Mouse (Mus musculus): ENCODE results near the gene Cxcl17. TPM values are rescaled to one million over a fixed set of nuclear protein-coding genes. Genes with fewer than 3 reads are reported as not detected.

The Cxcl17 gene
- polyA plus RNA-seq, 1 experiment = 0.06 TPM

DNA sequence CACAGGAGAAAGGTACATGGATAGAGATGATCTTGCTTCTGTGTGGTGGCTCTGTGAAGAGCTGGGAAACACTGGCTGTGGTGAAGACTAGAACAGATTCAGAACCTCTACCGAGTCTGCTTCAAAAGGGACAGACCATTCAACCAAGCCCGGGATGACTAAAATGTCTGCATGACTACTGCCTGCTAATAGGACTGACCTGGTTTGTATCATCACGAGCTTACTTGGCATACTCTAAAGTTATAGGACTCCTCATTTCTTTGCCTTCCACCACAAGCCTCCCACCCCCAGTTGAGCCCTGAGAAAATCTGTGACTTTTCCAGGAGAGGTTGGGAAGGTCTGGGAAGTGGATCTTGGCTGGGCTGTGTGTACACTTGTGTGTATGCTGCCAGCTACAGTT is 825 bp downstream of the Cxcl17 start:
- no peak overlapping the region for H3K4me2 ChIP-seq (ENCODE audit: low read depth)
- TF ChIP-seq E2F4 (IDR thresholded peaks at IDR 0.05; ENCODE audit: insufficient read depth) (no peak), CEBPB (IDR thresholded peaks at IDR 0.05; ENCODE audit: insufficient read depth, poor library complexity, severe bottlenecking) (no peak), TCF3 (IDR thresholded peaks at IDR 0.05; ENCODE audit: insufficient read length, low read depth) (no peak), MYOG (IDR thresholded peaks at IDR 0.05; ENCODE audit: control insufficient read depth in 1 of 3, insufficient read depth in 1 of 3, insufficient read length in 2 of 3, low read depth in 2 of 3) (no peak), MAX (IDR thresholded peaks at IDR 0.05; ENCODE audit: low read depth) (no peak), MYOD1 (IDR thresholded peaks at IDR 0.05; ENCODE audit: control insufficient read depth in 1 of 3, insufficient read length in 2 of 3, low read depth in 2 of 3) (no peak), POLR2AphosphoS2 (IDR thresholded peaks at IDR 0.05; ENCODE audit: insufficient read length, low read depth) (no peak), REST (IDR thresholded peaks at IDR 0.05; ENCODE audit: insufficient read depth, insufficient read length) (no peak), SRF (IDR thresholded peaks at IDR 0.05; ENCODE audit: control insufficient read depth, insufficient read length, low read depth) (no peak), POLR2A (IDR thresholded peaks at IDR 0.05; ENCODE audit: insufficient read length, low read depth) (no peak), TCF12 (IDR thresholded peaks at IDR 0.05; ENCODE audit: insufficient read depth, poor library complexity, severe bottlenecking) (no peak), USF1 (IDR thresholded peaks at IDR 0.05; ENCODE audit: low read depth) (no peak)
- no peak overlapping the region for H3K4me3 ChIP-seq

GRCm38 (mm10) chr7:25410969-25411615 is 1.6 kb downstream of the Cxcl17 start:
- Histone ChIP-seq H3K79me2 (ENCODE audit: control insufficient read depth, insufficient read depth) (no peaks in the 10 kb centered on the region), H3K27me3 (ENCODE audit: control insufficient read depth, insufficient read depth, insufficient read length) (no peaks in the 10 kb centered on the region), H3K4me3 (no peak overlapping the region), H3K4me2 (ENCODE audit: low read depth) (no peak overlapping the region), H3K36me3 (ENCODE audit: control insufficient read depth, insufficient read depth) (no peaks in the 10 kb centered on the region), H3ac (ENCODE audit: control insufficient read depth, insufficient read length) (no peak overlapping the region)
- no peak for TF ChIP-seq MYOD1 (IDR thresholded peaks at IDR 0.05; ENCODE audit: control insufficient read depth in 1 of 3, insufficient read length in 2 of 3, low read depth in 2 of 3)
- no peak for TF ChIP-seq POLR2A (IDR thresholded peaks at IDR 0.05; ENCODE audit: insufficient read length, low read depth)
- no peak for TF ChIP-seq USF1 (IDR thresholded peaks at IDR 0.05; ENCODE audit: low read depth)
- no peak for TF ChIP-seq E2F4 (IDR thresholded peaks at IDR 0.05; ENCODE audit: insufficient read depth)
- TF ChIP-seq TCF3 (IDR thresholded peaks at IDR 0.05; ENCODE audit: insufficient read length, low read depth) = no peak
- TF ChIP-seq MAX (IDR thresholded peaks at IDR 0.05; ENCODE audit: low read depth) = no peak
- no peak for TF ChIP-seq TCF12 (IDR thresholded peaks at IDR 0.05; ENCODE audit: insufficient read depth, poor library complexity, severe bottlenecking)
- TF ChIP-seq CEBPB (IDR thresholded peaks at IDR 0.05; ENCODE audit: insufficient read depth, poor library complexity, severe bottlenecking) = no peak
- TF ChIP-seq POLR2AphosphoS2 (IDR thresholded peaks at IDR 0.05; ENCODE audit: insufficient read length, low read depth) = no peak
- no peak for TF ChIP-seq MYOG (IDR thresholded peaks at IDR 0.05; ENCODE audit: control insufficient read depth in 1 of 3, insufficient read depth in 1 of 3, insufficient read length in 2 of 3, low read depth in 2 of 3)
- TF ChIP-seq REST (IDR thresholded peaks at IDR 0.05; ENCODE audit: insufficient read depth, insufficient read length) = no peak
- TF ChIP-seq SRF (IDR thresholded peaks at IDR 0.05; ENCODE audit: control insufficient read depth, insufficient read length, low read depth) = no peak

More for the DNA sequence above, 825 bp downstream of the Cxcl17 start:
- Histone ChIP-seq H3K36me3 (ENCODE audit: control insufficient read depth, insufficient read depth) (no peaks in the 10 kb centered on the region), H3K79me2 (ENCODE audit: control insufficient read depth, insufficient read depth) (no peaks in the 10 kb centered on the region), H3K27me3 (ENCODE audit: control insufficient read depth, insufficient read depth, insufficient read length) (no peaks in the 10 kb centered on the region), H3ac (ENCODE audit: control insufficient read depth, insufficient read length) (no peak overlapping the region)

DNA sequence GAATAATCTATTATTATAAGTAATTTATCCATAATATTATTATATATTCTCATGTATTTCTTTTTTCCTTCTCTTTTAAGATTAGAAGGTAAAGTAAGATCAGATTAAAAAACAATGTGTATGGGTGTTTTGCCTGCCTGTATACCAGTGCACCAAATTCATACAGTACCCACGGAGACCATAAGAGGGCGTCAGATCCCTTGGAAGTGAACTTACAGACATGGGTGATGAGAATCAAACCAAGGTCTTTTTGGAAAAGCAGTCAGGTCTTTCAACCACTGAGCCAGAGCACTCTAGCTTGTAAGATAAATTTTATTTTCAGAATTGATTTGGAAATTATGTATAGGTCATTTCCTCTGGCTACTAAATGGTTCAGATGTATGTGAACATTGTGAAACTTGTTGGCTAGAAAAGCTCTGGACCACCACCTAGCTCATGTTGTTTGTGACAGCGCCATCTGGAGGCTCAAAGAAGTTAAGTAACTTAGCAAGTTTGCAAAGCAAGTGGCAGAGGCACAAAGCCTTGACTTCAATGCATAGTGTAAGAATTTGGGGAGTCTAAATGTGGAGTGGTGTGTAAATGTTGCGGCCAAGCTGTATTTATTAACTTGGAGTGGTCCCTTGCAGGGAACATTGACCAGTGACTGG is 3.4 kb downstream of the Cxcl17 start:
- H3K79me2 ChIP-seq (ENCODE audit: control insufficient read depth, insufficient read depth) = no peaks in the 10 kb centered on the region
- H3ac ChIP-seq (ENCODE audit: control insufficient read depth, insufficient read length) = no peak overlapping the region
- no peak overlapping the region for H3K4me2 ChIP-seq (ENCODE audit: low read depth)
- H3K27me3 ChIP-seq (ENCODE audit: control insufficient read depth, insufficient read depth, insufficient read length) = no peaks in the 10 kb centered on the region
- no peak for TF ChIP-seq USF1 (IDR thresholded peaks at IDR 0.05; ENCODE audit: low read depth)
- TF ChIP-seq CEBPB (IDR thresholded peaks at IDR 0.05; ENCODE audit: insufficient read depth, poor library complexity, severe bottlenecking) = no peak
- no peak for TF ChIP-seq MYOD1 (IDR thresholded peaks at IDR 0.05; ENCODE audit: control insufficient read depth in 1 of 3, insufficient read length in 2 of 3, low read depth in 2 of 3)
- no peak for TF ChIP-seq TCF12 (IDR thresholded peaks at IDR 0.05; ENCODE audit: insufficient read depth, poor library complexity, severe bottlenecking)
- no peak for TF ChIP-seq E2F4 (IDR thresholded peaks at IDR 0.05; ENCODE audit: insufficient read depth)
- TF ChIP-seq REST (IDR thresholded peaks at IDR 0.05; ENCODE audit: insufficient read depth, insufficient read length) = no peak
- TF ChIP-seq SRF (IDR thresholded peaks at IDR 0.05; ENCODE audit: control insufficient read depth, insufficient read length, low read depth) = no peak
- H3K36me3 ChIP-seq (ENCODE audit: control insufficient read depth, insufficient read depth) = no peaks in the 10 kb centered on the region
- no peak overlapping the region for H3K4me3 ChIP-seq

- TF ChIP-seq SRF (IDR thresholded peaks at IDR 0.05; ENCODE audit: control insufficient read depth, insufficient read length, low read depth) (no peak), CEBPB (IDR thresholded peaks at IDR 0.05; ENCODE audit: insufficient read depth, poor library complexity, severe bottlenecking) (peak; percentile 57; the same call in 1 of the 2 replicates), TCF12 (IDR thresholded peaks at IDR 0.05; ENCODE audit: insufficient read depth, poor library complexity, severe bottlenecking) (no peak)
- Histone ChIP-seq H3K4me3 (no peak overlapping the region), H3K4me2 (ENCODE audit: low read depth) (no peak overlapping the region), H3ac (ENCODE audit: control insufficient read depth, insufficient read length) (no peak overlapping the region), H3K36me3 (ENCODE audit: control insufficient read depth, insufficient read depth) (no peaks in the 10 kb centered on the region), H3K27me3 (ENCODE audit: control insufficient read depth, insufficient read depth, insufficient read length) (no peaks in the 10 kb centered on the region), H3K79me2 (ENCODE audit: control insufficient read depth, insufficient read depth) (no peaks in the 10 kb centered on the region)
Observed at GRCm38 (mm10) chr7:25406468-25406867, 6.2 kb downstream of the Cxcl17 start.
